Mouse (Mus musculus) midbrain, embryonic 15.5 days (tissue): Measurements from ENCODE around the gene Ralbp1. TPM values are rescaled to one million over a fixed set of nuclear protein-coding genes. Genes with fewer than 3 reads are reported as not detected.

ENCODE experiments used
- ATAC-seq: fragments of 200-750 bp; cut with Nextera tagmentation; replicated peaks from 2 replicates; pipeline ENCODE4 v1.8.0; 2017; ENCODE audit warnings: moderate TSS enrichment
- H3K27ac ChIP-seq: fragments of 300-500 bp; sonication (generic); 2 replicates; pipeline ENCODE4 v1.5.1; 2015; ENCODE audit warnings: mild to moderate bottlenecking, inconsistent platforms
- H3K27me3 ChIP-seq: fragments of 300-500 bp; sonication (generic); replicated peaks from 2 replicates; pipeline ENCODE4 v1.6.1; 2015; ENCODE audit warnings: inconsistent platforms
- H3K36me3 ChIP-seq: fragments of 300-500 bp; sonication (generic); replicated peaks from 2 replicates; pipeline ENCODE4 v1.6.1; 2015; ENCODE audit warnings: inconsistent platforms
- H3K4me1 ChIP-seq: fragments of 300-500 bp; sonication (generic); 2 replicates; pipeline ENCODE4 v1.6.1; 2015; ENCODE audit warnings: inconsistent platforms
- H3K4me2 ChIP-seq: fragments of 300-500 bp; sonication (generic); 2 replicates; pipeline ENCODE4 v1.6.1; 2015; ENCODE audit warnings: inconsistent platforms, mild to moderate bottlenecking, moderate library complexity
- H3K4me3 ChIP-seq: fragments of 300-500 bp; sonication (generic); 2 replicates; pipeline ENCODE4 v1.5.1; 2015; ENCODE audit warnings: mild to moderate bottlenecking, inconsistent platforms
- H3K9ac ChIP-seq: fragments of 300-500 bp; sonication (generic); 2 replicates; pipeline ENCODE4 v1.6.1; 2015; ENCODE audit warnings: mild to moderate bottlenecking, inconsistent platforms
- H3K9me3 ChIP-seq: fragments of 300-500 bp; sonication (generic); 2 replicates; pipeline ENCODE4 v1.6.1; 2016; ENCODE audit warnings: inconsistent platforms
- WGBS: fragments of 180-500 bp; shearing (Covaris S2); methylation state at CpG from one replicate; pipeline ENCODE4 v1.1.7; 2015; ENCODE audit warnings: mixed read lengths; 5-methylcytosine and 5-hydroxymethylcytosine counted together
- polyA plus RNA-seq: library from polyadenylated mRNA; unstranded; fragments of >200 nt; fragmentation: Nextera tagmentation; extraction: Ambion mirVana; gene quantifications from 2 replicates; pipeline ENCODE4 v1.2.1, GENCODE M21; 2015

The Ralbp1 gene
- polyA plus RNA-seq, 1 experiment from 2014 or later = 57.6 TPM

DNA sequence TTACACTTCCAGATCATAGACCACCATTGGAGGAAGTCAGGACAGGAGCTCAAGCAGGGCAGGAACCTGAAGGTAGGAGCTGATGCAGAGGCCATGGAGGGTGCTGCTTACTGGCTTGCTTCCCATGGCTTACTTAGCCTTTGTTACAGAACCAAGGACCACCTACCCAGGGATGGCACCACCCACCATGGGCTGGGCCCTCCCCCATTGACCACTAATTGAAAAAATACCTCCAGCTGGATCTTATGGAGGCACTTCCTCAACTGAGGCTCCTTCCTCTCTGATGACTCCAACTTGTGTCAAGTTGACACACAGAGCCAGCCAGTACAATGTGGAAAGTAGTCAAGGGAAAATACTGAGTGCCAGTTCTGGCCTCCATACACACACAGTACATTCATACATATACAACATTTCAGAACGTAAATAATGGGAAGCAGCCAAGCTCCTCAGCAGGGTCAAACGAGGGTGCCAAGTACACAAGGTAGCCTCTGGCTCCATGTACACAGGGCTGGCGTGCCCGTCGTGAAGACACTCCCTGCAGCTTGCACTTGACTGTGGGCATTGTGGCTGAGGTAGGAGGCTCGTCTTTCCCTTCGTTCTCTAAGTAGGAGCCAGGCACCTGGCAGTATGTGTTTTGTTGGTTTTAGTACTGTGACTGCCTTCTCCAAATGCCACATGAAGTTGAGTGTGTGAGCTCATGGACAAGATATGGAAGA is 45.9 kb downstream of the Ralbp1 start:
- H3K4me3 ChIP-seq = no peak overlapping the region
- H3K27me3 ChIP-seq = no peaks in the 10 kb centered on the region
- ATAC-seq = no peak
- no peak overlapping the region for H3K9ac ChIP-seq
- H3K36me3 ChIP-seq = peaks cover 65% of the 10 kb centered on the region
- H3K4me2 ChIP-seq = no peak overlapping the region
- H3K27ac ChIP-seq = no peak overlapping the region
- H3K4me1 ChIP-seq = no peaks in the 10 kb centered on the region
- H3K9me3 ChIP-seq = no peaks in the 10 kb centered on the region
- 89% methylated on average over 7 of the region's 7 CpGs for WGBS

DNA sequence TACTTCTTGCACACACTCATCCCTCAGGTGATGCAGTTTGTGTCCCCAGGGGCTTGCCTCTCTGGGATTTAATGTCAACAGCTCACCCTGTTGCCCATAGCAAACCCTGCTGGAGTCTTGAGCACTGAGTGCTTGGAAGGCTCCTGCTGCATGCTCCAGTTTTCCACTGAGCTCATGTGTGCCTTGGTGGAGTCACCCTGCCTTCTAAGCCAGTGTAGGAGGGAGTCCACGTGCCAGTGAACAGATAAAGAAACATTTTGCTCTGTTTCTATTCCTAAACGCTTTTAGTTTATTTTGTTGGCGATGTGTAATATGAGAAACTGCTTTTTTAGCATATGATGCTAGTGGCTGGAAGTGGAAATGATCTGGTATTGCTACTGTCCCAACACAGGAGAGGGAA is 48.9 kb downstream of the Ralbp1 start:
- Histone ChIP-seq H3K4me1 (no peaks in the 10 kb centered on the region), H3K36me3 (peaks cover 79% of the 10 kb centered on the region), H3K4me2 (no peak overlapping the region), H3K4me3 (no peak overlapping the region), H3K9ac (no peak overlapping the region), H3K27ac (no peak overlapping the region), H3K9me3 (no peaks in the 10 kb centered on the region), H3K27me3 (no peaks in the 10 kb centered on the region)
- no peak for ATAC-seq
- WGBS = 97% methylated on average over 3 of the region's 3 CpGs

DNA sequence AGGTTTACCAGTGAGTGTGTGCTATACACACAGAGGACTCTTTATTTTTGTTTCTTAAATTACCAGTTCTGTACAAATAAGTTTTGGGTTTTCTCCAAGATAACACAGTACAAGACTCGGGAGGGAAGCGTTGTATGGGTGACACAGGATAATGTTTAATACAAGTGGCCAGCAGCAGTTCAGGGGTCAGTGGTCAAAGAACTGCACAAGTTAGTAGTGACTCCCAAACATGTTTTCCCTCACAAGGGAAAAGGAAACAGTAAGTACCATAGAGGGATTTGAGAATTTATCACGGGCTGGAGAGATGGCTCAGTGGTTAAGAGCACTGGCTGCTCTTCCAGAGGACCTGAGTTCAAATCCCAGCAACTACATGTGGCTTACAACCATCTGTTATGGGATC is 51.7 kb downstream of the Ralbp1 start:
- WGBS = 88% methylated on average over 3 of the region's 3 CpGs
- no peaks in the 10 kb centered on the region for H3K9me3 ChIP-seq
- H3K27ac ChIP-seq = no peak overlapping the region
- ATAC-seq = no peak
- H3K4me3 ChIP-seq = no peak overlapping the region
- no peaks in the 10 kb centered on the region for H3K4me1 ChIP-seq
- no peak overlapping the region for H3K4me2 ChIP-seq
- H3K27me3 ChIP-seq = no peaks in the 10 kb centered on the region
- no peak overlapping the region for H3K9ac ChIP-seq
- H3K36me3 ChIP-seq = peaks cover 64% of the 10 kb centered on the region

DNA sequence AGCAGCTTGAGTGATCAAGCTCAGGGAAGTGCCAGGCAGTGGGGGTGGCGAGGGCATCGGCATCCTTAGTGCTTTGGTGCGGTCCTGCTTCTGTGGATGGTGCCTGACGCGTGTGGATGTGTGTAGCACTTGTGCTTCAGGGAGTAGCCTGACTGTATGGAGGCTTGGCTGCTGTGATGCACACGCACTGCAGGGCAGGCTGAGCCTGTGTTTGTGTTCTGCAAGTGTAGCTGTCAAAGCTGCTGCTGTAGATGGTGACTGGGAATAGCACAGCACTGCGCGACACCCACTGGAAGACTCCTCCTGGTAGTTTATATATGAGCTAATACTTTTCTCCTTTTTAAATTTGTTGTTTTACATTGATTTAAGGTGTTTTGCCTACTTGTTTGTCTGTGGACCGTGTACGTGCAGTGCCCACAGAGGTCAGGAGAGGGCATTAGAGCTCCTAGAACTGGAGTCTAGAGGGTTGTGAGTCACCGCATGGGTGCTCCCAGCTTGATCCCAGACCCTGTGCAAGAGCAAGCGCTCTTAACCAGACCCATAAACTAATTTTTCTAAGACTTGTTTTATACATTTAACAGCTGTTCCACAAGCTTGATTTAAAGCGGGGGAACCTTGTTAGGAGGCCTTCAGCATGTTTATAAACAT is 55.3 kb downstream of the Ralbp1 start:
- H3K27ac ChIP-seq = no peak overlapping the region
- no peaks in the 10 kb centered on the region for H3K27me3 ChIP-seq
- peaks cover 9% of the 10 kb centered on the region for H3K4me1 ChIP-seq
- H3K4me2 ChIP-seq = no peak overlapping the region
- no peak for ATAC-seq
- WGBS = 94% methylated on average over 13 of the region's 13 CpGs
- H3K9ac ChIP-seq = no peak overlapping the region
- peaks cover 33% of the 10 kb centered on the region for H3K36me3 ChIP-seq
- H3K9me3 ChIP-seq = no peaks in the 10 kb centered on the region
- no peak overlapping the region for H3K4me3 ChIP-seq

DNA sequence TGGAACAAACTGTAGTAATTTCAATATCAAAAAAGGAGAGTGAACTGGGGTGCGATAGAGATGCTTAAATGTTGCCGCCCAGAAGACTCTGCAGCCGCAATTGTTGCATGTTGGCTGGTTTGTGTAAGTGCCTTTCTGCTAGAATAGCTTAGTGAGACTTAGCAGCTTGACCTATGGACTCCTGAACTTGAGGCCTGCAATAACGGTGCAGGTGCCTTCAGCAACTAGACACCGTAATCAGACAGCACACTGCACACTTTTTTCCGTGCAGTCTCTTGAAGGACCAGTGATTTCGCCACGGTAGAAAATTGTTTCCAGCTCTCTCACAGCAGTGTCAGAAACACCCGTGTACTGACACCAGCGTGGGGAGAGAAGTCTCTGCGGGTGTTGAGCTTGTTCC is 56.6 kb downstream of the Ralbp1 start:
- Histone ChIP-seq H3K4me1 (peaks cover 9% of the 10 kb centered on the region), H3K36me3 (peaks cover 29% of the 10 kb centered on the region; the same call in 1 of the 2 replicates), H3K4me3 (no peak overlapping the region), H3K9ac (no peak overlapping the region), H3K4me2 (no peak overlapping the region), H3K27ac (no peak overlapping the region), H3K9me3 (no peaks in the 10 kb centered on the region), H3K27me3 (no peaks in the 10 kb centered on the region)
- WGBS = 88% methylated on average over 11 of the region's 11 CpGs
- ATAC-seq = no peak

DNA sequence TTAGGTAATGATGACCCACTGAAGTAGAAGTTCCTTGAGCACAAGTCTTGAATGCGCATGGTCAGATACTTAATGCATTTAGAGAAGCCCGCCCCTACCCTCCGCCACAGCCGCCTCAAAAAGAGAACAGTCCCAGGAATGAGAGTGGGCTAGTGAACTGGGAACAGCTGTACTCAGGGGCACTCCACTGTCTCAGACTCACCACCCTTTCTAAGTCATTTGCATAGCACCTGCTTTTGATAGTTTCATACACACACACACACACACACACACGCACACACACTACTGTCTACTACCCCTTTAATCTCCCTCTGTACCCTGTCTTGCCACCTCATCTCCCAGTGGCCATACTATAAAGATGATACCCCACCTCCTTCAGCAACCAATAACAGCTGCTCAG is 57.7 kb downstream of the Ralbp1 start:
- H3K4me2 ChIP-seq = no peak overlapping the region
- no peak overlapping the region for H3K4me3 ChIP-seq
- no peak overlapping the region for H3K9ac ChIP-seq
- H3K36me3 ChIP-seq = peaks cover 18% of the 10 kb centered on the region; the same call in 1 of the 2 replicates
- no peak; the same call in 1 of the 2 replicates for ATAC-seq
- H3K27me3 ChIP-seq = no peaks in the 10 kb centered on the region
- no peaks in the 10 kb centered on the region for H3K9me3 ChIP-seq
- no peak overlapping the region for H3K27ac ChIP-seq
- WGBS = 87% methylated on average over 5 of the region's 5 CpGs
- H3K4me1 ChIP-seq = peaks cover 9% of the 10 kb centered on the region

DNA sequence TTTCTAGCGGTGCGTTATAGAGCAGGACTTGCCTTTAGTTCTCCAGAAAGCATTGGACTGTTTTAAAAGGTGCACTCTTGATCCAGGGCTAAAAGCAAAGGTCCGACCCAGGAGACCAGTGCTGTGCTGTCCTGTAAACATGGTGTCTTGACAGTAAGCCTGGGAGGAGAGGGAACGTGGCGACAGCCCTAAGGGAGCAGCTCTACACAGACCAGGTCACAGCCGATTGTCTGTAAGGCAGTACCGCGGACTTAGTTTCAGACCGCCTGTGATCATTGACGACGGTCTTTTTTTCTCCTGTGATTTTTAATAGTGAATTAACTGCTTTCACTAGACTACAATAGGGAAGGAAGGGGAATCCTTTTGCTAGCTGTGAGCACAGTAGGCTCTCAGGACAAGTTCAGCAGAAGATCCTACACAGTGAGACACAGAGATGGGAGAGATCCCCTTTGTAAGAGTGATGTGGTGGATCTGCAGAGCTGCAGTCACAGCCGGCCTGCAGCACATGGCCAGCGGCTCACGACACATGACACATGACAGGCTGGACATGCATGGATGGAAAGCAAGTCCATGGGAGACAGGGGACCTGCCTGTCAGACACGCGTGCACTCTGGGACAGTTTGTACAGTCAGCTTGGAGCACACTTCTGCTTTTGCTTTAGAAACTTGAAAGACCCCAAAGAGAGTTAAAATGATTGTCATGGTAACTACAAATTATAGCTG is 58.3 kb downstream of the Ralbp1 start:
- ATAC-seq = 0 out of 2 replicates have a peak, but pooled peaks have one; percentile 49
- Histone ChIP-seq H3K4me2 (no peak overlapping the region), H3K4me3 (no peak overlapping the region), H3K4me1 (peaks cover 9% of the 10 kb centered on the region), H3K27ac (peak overlapping the region; percentile 25; the same call in 1 of the 2 replicates), H3K9me3 (no peaks in the 10 kb centered on the region), H3K27me3 (no peaks in the 10 kb centered on the region), H3K9ac (no peak overlapping the region), H3K36me3 (peaks cover 13% of the 10 kb centered on the region; the same call in 1 of the 2 replicates)
- 54% methylated on average over 16 of the region's 16 CpGs for WGBS

DNA sequence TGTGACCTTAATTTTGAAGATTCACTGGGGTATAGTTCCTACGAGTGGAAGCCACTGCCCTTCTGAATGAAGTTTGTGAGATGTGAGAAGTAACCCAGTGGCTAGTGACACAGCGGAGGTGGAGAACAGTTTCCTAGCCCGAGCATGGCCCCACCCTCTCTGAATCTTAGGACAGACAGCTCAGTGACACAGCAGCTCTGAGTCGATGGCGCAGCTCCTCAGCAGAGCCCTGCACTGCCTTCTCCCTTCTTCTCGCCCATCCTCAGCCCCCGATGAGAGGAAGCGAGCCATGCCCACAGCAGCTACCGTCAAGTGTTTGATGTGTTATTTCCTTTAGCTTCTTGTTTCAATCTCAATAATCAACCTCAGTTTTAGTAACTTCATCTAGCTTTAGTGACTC is 59.3 kb downstream of the Ralbp1 start:
- no peak overlapping the region for H3K4me2 ChIP-seq
- H3K36me3 ChIP-seq = peaks cover 8% of the 10 kb centered on the region; the same call in 1 of the 2 replicates
- no peak overlapping the region for H3K4me3 ChIP-seq
- H3K27ac ChIP-seq = no peak overlapping the region
- H3K9ac ChIP-seq = no peak overlapping the region
- H3K27me3 ChIP-seq = no peaks in the 10 kb centered on the region
- 60% methylated on average over 9 of the region's 9 CpGs for WGBS
- no peak for ATAC-seq
- peaks cover 9% of the 10 kb centered on the region for H3K4me1 ChIP-seq
- H3K9me3 ChIP-seq = no peaks in the 10 kb centered on the region

DNA sequence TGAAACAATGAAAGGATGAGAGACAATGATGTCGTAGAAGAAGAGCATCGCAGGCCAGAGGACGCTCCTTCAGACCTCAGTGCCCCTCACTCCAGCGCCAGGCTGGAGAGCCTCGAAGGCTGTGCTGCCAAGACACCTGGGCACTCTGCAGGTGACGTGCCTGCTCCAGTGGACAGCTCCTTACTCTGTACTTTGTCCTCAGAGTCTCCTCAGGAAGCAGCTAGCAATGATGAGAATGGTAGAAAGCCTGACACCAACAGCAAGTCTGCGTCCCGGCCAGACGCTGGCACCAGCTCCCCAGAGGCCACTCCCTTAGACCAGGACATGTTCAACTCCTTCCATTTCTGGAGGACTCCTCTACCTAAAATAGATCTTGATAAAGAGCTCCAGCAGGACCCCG is 61.4 kb downstream of the Ralbp1 start:
- H3K36me3 ChIP-seq = no peaks in the 10 kb centered on the region
- H3K27me3 ChIP-seq = no peaks in the 10 kb centered on the region
- 93% methylated on average over 10 of the region's 10 CpGs for WGBS
- H3K4me2 ChIP-seq = no peak overlapping the region
- peaks cover 9% of the 10 kb centered on the region for H3K4me1 ChIP-seq
- no peak overlapping the region for H3K4me3 ChIP-seq
- ATAC-seq = no peak
- H3K27ac ChIP-seq = no peak overlapping the region
- no peak overlapping the region for H3K9ac ChIP-seq
- H3K9me3 ChIP-seq = no peaks in the 10 kb centered on the region

DNA sequence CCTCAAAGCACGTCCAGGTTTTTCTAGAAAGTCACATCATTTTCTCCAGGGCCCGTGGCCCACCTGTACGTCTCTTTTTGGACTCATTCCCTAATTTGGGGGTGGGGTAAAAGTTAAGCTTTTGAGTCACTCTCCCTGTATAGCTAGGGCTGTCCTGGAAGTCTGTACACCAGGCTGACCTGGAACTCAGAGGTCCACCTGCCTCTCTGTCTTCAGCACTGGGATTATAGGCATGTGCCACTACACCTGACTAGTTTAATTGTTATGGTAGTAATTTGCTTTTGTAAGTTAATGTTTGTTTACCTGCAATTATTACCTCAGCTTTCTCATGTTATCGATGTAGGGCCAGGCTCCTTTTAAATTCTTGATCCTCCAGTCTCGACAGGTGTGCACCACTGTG is 63.2 kb downstream of the Ralbp1 start:
- Histone ChIP-seq H3K9ac (no peak overlapping the region), H3K27me3 (no peaks in the 10 kb centered on the region), H3K27ac (no peak overlapping the region), H3K9me3 (no peaks in the 10 kb centered on the region), H3K4me1 (peaks cover 4% of the 10 kb centered on the region; the same call in 1 of the 2 replicates), H3K36me3 (peaks cover 3% of the 10 kb centered on the region), H3K4me3 (no peak overlapping the region), H3K4me2 (no peak overlapping the region)
- WGBS = 92% methylated on average over 5 of the region's 5 CpGs
- no peak for ATAC-seq

DNA sequence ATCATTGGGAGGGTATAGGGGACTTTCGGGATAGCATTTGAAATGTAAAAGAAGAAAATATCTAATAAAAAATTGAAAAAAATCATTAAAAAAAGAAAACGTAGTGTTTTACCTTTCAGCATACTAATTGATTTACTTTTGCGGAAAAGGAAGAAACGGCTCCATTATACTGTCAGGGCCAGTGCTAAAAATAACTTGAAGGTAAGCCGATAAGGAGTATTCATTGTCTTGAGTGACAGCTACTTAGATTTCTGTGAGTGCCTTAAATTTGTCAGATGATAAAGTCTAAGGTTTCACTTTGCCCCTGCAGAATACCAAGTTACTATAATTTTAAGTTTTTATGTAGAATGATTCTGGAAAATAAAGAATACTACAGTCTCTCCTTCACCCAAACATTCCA is 65.4 kb downstream of the Ralbp1 start:
- Histone ChIP-seq H3K9me3 (no peaks in the 10 kb centered on the region), H3K4me1 (no peaks in the 10 kb centered on the region), H3K9ac (no peak overlapping the region), H3K4me2 (no peak overlapping the region), H3K36me3 (peaks cover 23% of the 10 kb centered on the region), H3K27ac (no peak overlapping the region), H3K27me3 (no peaks in the 10 kb centered on the region), H3K4me3 (no peak overlapping the region)
- ATAC-seq = no peak
- 86% methylated on average over 5 of the region's 5 CpGs for WGBS

DNA sequence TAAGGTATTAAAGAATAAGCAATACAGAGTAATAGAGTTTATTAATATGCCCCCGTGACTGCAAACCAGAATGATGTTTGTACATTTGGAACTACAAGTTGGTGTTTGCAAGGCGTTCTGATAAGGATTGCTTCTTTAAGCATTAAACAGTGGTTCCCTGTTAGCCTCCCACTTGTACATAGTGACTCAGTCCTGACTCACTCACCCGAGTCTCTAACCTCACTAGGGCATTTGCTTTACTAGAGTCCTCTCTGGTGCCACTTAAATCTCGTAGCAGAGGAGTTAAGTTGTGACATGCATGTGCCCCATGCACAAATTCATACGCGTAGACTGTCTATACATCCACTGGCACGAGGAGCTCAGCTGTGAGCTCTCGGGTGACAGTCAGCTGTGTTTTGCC is 71.8 kb downstream of the Ralbp1 start:
- Histone ChIP-seq H3K9ac (no peak overlapping the region), H3K4me1 (no peaks in the 10 kb centered on the region)
- 96% methylated on average over 8 of the region's 8 CpGs for whole genome bisulfite sequencing

More for the DNA sequence above, 71.8 kb downstream of the Ralbp1 start:
- H3K4me2 ChIP-seq = no peak overlapping the region
- H3K27ac ChIP-seq = no peak overlapping the region
- no peak for ATAC-seq
- H3K27me3 ChIP-seq = no peaks in the 10 kb centered on the region
- no peak overlapping the region for H3K4me3 ChIP-seq
- H3K36me3 ChIP-seq = peaks cover 49% of the 10 kb centered on the region
- no peaks in the 10 kb centered on the region for H3K9me3 ChIP-seq
